Mouse (Mus musculus): ENCODE data around the gene Ppp1r21. TPM values are rescaled to one million over a fixed set of nuclear protein-coding genes. Genes with fewer than 3 reads are reported as not detected.
A peak's percentile ranks its signal among the peaks of the same experiment; 100 is the strongest.

The Ppp1r21 gene
- polyA plus RNA-seq, 1 experiment, result 26.5 TPM

GRCm38 (mm10) chr17:88569807-88570540, 40.1 kb downstream of the Ppp1r21 start:
- TF ChIP-seq CTCF (IDR thresholded peaks at IDR 0.05; ENCODE audit: control insufficient read depth, insufficient read depth, low read length) (no peak), POLR2A (IDR thresholded peaks at IDR 0.05; ENCODE audit: borderline replicate concordance, control insufficient read depth, low read depth, low read length) (no peak)
- H3K4me1 ChIP-seq (ENCODE audit: control insufficient read depth, insufficient read depth, low read length), result no peaks in the 10 kb centered on the region
- H3K27ac ChIP-seq (ENCODE audit: control insufficient read depth, insufficient read depth, low read depth, low read length, poor library complexity), result no peak overlapping the region
- no peak overlapping the region for H3K4me3 ChIP-seq (replicated peaks; ENCODE audit: control insufficient read depth, low read depth, low read length)
- WGBS, result 91% methylated on average over 10 of the region's 10 CpGs

GRCm38 (mm10) chr17:88570784-88571183, 40.9 kb downstream of the Ppp1r21 start:
- 86% methylated on average over 11 of the region's 11 CpGs for WGBS
- no peak overlapping the region for H3K27ac ChIP-seq (ENCODE audit: control insufficient read depth, insufficient read depth, low read depth, low read length, poor library complexity)

GRCm38 (mm10) chr17:88574811-88575210, 44.9 kb downstream of the Ppp1r21 start:
- no peak overlapping the region for H3K27ac ChIP-seq (ENCODE audit: control insufficient read depth, insufficient read depth, low read depth, low read length, poor library complexity)
- 89% methylated on average over 5 of the region's 5 CpGs for WGBS
- TF ChIP-seq POLR2A (IDR thresholded peaks at IDR 0.05; ENCODE audit: borderline replicate concordance, control insufficient read depth, low read depth, low read length), result no peak
- no peak for TF ChIP-seq CTCF (IDR thresholded peaks at IDR 0.05; ENCODE audit: control insufficient read depth, insufficient read depth, low read length)

More at GRCm38 (mm10) chr17:88570784-88571183, 40.9 kb downstream of the Ppp1r21 start:
- TF ChIP-seq POLR2A (IDR thresholded peaks at IDR 0.05; ENCODE audit: borderline replicate concordance, control insufficient read depth, low read depth, low read length), result no peak
- no peak for TF ChIP-seq CTCF (IDR thresholded peaks at IDR 0.05; ENCODE audit: control insufficient read depth, insufficient read depth, low read length)
- Histone ChIP-seq H3K4me1 (ENCODE audit: control insufficient read depth, insufficient read depth, low read length) (no peaks in the 10 kb centered on the region), H3K4me3 (replicated peaks; ENCODE audit: control insufficient read depth, low read depth, low read length) (no peak overlapping the region)

GRCm38 (mm10) chr17:88578522-88579242, 48.8 kb downstream of the Ppp1r21 start:
- H3K27ac ChIP-seq (ENCODE audit: control insufficient read depth, insufficient read depth, low read depth, low read length, poor library complexity), result no peak overlapping the region
- H3K4me1 ChIP-seq (ENCODE audit: control insufficient read depth, insufficient read depth, low read length), result peaks cover 2% of the 10 kb centered on the region; the same call in 1 of the 2 replicates
- TF ChIP-seq POLR2A (IDR thresholded peaks at IDR 0.05; ENCODE audit: borderline replicate concordance, control insufficient read depth, low read depth, low read length) (no peak), CTCF (IDR thresholded peaks at IDR 0.05; ENCODE audit: control insufficient read depth, insufficient read depth, low read length) (no peak)
- 89% methylated on average over 20 of the region's 20 CpGs for WGBS
- no peak overlapping the region for H3K4me3 ChIP-seq (replicated peaks; ENCODE audit: control insufficient read depth, low read depth, low read length)

More at GRCm38 (mm10) chr17:88574811-88575210, 44.9 kb downstream of the Ppp1r21 start:
- Histone ChIP-seq H3K4me1 (ENCODE audit: control insufficient read depth, insufficient read depth, low read length) (no peaks in the 10 kb centered on the region), H3K4me3 (replicated peaks; ENCODE audit: control insufficient read depth, low read depth, low read length) (no peak overlapping the region)

- TF ChIP-seq POLR2A (IDR thresholded peaks at IDR 0.05; ENCODE audit: borderline replicate concordance, control insufficient read depth, low read depth, low read length), result no peak
- no peak for TF ChIP-seq CTCF (IDR thresholded peaks at IDR 0.05; ENCODE audit: control insufficient read depth, insufficient read depth, low read length)
- Histone ChIP-seq H3K27ac (ENCODE audit: control insufficient read depth, insufficient read depth, low read depth, low read length, poor library complexity) (peak overlapping the region; percentile 19), H3K4me3 (replicated peaks; ENCODE audit: control insufficient read depth, low read depth, low read length) (no peak overlapping the region), H3K4me1 (ENCODE audit: control insufficient read depth, insufficient read depth, low read length) (peaks cover 2% of the 10 kb centered on the region; the same call in 1 of the 2 replicates)
- WGBS, result 86% methylated on average over 6 of the region's 6 CpGs
Measured at GRCm38 (mm10) chr17:88580556-88580955, 50.6 kb downstream of the Ppp1r21 start.

GRCm38 (mm10) chr17:88581511-88582021, 51.6 kb downstream of the Ppp1r21 start:
- Histone ChIP-seq H3K27ac (ENCODE audit: control insufficient read depth, insufficient read depth, low read depth, low read length, poor library complexity) (peak overlapping the region; percentile 71), H3K4me1 (ENCODE audit: control insufficient read depth, insufficient read depth, low read length) (peaks cover 2% of the 10 kb centered on the region; the same call in 1 of the 2 replicates), H3K4me3 (replicated peaks; ENCODE audit: control insufficient read depth, low read depth, low read length) (no peak overlapping the region)
- TF ChIP-seq POLR2A (IDR thresholded peaks at IDR 0.05; ENCODE audit: borderline replicate concordance, control insufficient read depth, low read depth, low read length), result no peak
- TF ChIP-seq CTCF (IDR thresholded peaks at IDR 0.05; ENCODE audit: control insufficient read depth, insufficient read depth, low read length), result no peak
- WGBS, result 39% methylated on average over 6 of the region's 6 CpGs

GRCm38 (mm10) chr17:88582999-88583398, 53.1 kb downstream of the Ppp1r21 start:
- Histone ChIP-seq H3K4me3 (replicated peaks; ENCODE audit: control insufficient read depth, low read depth, low read length) (no peak overlapping the region), H3K4me1 (ENCODE audit: control insufficient read depth, insufficient read depth, low read length) (peaks cover 2% of the 10 kb centered on the region; the same call in 1 of the 2 replicates), H3K27ac (ENCODE audit: control insufficient read depth, insufficient read depth, low read depth, low read length, poor library complexity) (0 out of 2 replicates have a peak overlapping the region, but pooled peaks have one; percentile 3)
- TF ChIP-seq CTCF (IDR thresholded peaks at IDR 0.05; ENCODE audit: control insufficient read depth, insufficient read depth, low read length) (no peak), POLR2A (IDR thresholded peaks at IDR 0.05; ENCODE audit: borderline replicate concordance, control insufficient read depth, low read depth, low read length) (no peak)
- 93% methylated on average over 11 of the region's 11 CpGs for WGBS

- Histone ChIP-seq H3K27ac (ENCODE audit: control insufficient read depth, insufficient read depth, low read depth, low read length, poor library complexity) (0 out of 2 replicates have a peak overlapping the region, but pooled peaks have one; percentile 3), H3K4me3 (replicated peaks; ENCODE audit: control insufficient read depth, low read depth, low read length) (no peak overlapping the region), H3K4me1 (ENCODE audit: control insufficient read depth, insufficient read depth, low read length) (peaks cover 2% of the 10 kb centered on the region; the same call in 1 of the 2 replicates)
- 88% methylated on average over 8 of the region's 8 CpGs for WGBS
- TF ChIP-seq POLR2A (IDR thresholded peaks at IDR 0.05; ENCODE audit: borderline replicate concordance, control insufficient read depth, low read depth, low read length), result no peak
- no peak for TF ChIP-seq CTCF (IDR thresholded peaks at IDR 0.05; ENCODE audit: control insufficient read depth, insufficient read depth, low read length)
Measured at GRCm38 (mm10) chr17:88583411-88583810, 53.5 kb downstream of the Ppp1r21 start.

Data from bone marrow, adult 2 months (tissue).